Mouse (Mus musculus): Measurements from ENCODE around the gene Itih4.

The Itih4 gene

DNA sequence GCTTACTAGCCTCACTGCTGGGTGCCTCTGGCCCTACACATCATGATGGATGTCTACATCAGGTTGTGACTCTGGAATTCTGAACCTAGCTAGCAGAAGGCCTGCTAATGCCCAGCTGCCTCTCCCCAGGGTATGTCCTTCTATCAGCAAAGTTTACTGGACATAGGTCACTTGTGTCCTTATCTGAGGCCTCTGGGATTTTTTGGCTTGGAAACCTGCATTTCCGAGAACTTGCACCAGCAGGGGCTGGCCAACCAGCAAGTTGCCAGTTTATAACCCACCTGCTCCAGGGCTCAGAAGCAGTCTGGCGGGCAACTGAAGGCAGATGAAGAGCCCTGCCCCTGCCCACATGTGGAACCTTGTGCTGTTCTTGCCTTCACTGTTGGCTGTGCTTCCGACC, at the start of gene Itih4:
Gene Itih4 (plus strand): TSS at position 273 of the 400 bp plus-strand sequence.
- no peak for DNase-seq (ENCODE audit: extremely low spot score, low spot score)

DNA sequence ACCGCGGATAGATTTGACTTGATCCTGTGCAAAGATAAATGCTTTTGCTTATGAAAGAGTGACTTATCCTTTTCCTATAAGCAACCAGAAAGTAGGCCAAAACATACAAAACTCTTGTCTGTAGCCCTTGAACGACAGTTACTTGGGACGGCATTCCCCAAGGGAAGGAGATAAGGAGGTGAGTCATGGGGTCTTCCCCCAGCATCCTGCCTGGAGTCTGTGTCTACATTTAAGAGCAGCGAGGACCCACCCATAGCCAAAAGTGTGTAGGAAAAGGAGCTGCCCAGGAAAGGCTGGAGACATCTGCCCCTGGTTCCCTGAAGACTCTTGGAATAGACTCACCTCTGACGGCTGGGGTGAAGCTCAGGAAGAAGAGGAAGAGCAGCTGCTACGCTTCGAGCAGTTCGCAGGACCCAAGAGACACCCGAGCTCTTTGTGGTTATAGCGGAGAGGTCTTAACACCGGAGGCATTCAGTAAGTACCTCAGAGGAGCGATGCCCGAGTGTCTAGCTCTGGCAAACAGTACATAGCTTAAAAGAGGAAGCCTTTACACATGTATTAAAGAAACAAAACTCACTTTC, 48.8 kb upstream of the Itih4 start:
- DNase-seq (ENCODE audit: extremely low spot score, low spot score) = no peak

DNA sequence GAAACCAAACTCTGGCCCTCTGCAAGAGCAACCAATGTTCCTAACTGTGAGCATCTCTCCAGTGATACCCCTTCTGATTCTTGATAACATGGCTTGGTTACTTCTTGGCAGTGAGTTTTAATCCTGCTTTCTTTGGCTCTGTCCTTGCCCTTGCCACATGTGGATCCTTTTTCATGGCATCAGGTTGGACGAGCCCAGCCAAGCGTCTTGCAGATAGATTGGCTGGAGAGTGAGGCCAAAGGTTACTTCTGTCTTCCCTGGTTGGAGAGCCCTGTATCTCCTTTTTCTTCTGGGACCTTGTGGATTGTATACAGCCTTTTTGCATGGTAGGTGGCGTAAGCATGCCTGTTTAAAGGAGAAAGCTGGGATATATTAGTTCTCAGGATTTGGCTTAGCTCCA, 42.6 kb upstream of the Itih4 start:
- DNase-seq (ENCODE audit: extremely low spot score, low spot score) = no peak

DNA sequence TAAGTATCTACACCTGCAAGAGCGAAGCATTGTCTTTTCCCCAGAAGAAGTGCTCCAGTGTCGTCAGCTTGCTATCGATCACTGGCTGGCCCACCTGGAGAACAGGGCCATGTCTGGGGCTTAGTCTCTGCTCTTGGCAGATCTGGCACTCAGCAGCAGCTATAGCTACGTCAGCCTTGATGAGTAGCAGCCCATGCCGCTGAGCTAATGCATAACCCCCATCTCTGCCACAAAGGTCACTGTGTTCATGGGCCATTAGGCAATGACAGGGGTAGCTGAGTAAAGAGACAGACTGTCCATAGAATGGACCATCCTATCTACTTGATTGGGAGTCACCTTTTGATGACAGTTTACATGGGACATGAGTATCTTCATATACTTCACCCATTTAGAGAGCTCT, 35.8 kb upstream of the Itih4 start:
- DNase-seq (ENCODE audit: extremely low spot score, low spot score) = no peak

DNA sequence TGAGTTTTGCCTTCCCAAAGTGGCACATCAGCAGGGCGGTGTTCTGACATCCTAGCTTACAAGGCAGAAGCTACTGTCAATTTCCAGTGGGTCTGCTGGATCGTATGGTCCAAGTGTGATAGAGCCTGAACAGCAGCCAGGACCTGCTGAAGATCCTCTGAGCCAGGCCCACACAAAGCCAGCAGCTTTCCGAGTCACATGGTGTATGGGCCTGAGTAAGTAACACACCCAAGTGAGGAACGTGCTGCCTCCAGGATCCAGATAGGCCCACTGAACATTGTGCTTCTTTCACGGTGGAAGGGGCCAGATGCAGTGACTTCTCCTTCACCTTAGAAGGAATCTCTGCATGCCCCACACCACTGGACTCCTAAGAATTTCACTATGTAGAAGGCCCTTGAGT, 34.0 kb upstream of the Itih4 start:
- DNase-seq (ENCODE audit: extremely low spot score, low spot score) = no peak

DNA sequence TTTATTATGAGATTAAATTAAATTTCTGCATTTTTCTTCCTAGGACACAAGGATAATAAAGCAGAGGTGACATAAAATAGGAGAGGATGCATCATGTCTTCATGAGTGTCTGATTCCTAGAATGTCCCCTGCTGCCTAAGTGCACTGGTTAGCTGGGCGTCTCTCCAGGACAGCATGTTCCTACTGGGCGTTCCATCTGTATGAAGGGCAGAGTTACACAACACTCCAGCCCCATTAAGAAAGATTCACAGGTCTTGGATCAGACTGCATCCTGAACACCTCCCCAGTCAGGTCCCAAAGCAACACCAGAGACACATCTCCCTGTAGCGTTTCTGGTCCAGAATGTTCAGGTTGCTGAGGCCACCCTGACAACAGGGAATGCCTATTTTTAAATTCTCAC, 31.0 kb upstream of the Itih4 start:
- DNase-seq (ENCODE audit: extremely low spot score, low spot score) = no peak

DNA sequence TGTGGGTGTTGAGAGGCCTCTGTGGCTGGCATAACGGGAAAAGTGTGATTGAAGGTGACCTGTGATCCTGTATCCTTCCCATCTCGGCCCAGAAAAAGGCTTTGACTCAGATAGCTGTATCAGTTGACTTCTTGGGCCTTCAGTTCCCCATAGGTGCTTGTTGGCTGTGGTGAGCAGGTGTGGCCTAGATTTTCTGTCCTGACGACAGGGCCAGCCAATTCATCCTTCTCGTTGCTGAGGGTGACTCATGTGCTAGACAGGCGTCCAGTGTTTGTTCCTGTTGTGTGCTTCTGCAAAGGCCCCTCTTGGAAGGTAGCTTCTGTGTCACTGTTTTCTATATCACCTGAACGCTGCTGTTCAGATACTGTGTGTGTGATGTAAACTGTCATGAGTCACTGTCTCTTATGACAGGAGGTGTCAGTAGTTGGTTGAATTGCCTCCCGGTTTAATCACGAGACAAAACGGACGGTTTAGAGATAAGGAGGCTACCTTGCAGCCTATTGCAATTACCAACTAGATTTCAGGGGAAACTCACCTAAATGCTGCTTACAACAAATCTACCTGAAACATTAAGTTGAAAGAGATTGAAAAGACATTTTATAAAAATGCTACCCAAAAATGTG, 29.3 kb upstream of the Itih4 start:
- DNase-seq (ENCODE audit: extremely low spot score, low spot score) = no peak

DNA sequence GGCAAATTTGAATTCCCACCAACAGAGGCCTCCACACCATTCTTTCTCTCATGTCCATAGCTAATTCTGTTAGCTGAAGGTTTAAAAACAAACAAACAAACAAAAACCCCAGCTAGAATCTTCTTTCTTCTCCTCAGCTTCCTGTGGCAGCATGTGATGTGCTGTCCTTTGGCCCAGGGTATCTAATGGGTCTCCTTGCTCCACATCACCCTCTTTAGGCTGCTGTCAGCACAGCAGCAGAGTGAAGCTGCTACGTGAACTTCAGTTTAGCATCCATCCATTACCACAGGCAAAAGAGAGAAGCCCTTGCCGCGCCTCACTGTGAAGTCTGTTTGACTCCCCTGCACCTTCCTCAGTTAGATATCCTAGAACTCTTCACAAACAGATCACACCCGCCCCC, 28.3 kb upstream of the Itih4 start:
- no peak for DNase-seq (ENCODE audit: extremely low spot score, low spot score)

DNA sequence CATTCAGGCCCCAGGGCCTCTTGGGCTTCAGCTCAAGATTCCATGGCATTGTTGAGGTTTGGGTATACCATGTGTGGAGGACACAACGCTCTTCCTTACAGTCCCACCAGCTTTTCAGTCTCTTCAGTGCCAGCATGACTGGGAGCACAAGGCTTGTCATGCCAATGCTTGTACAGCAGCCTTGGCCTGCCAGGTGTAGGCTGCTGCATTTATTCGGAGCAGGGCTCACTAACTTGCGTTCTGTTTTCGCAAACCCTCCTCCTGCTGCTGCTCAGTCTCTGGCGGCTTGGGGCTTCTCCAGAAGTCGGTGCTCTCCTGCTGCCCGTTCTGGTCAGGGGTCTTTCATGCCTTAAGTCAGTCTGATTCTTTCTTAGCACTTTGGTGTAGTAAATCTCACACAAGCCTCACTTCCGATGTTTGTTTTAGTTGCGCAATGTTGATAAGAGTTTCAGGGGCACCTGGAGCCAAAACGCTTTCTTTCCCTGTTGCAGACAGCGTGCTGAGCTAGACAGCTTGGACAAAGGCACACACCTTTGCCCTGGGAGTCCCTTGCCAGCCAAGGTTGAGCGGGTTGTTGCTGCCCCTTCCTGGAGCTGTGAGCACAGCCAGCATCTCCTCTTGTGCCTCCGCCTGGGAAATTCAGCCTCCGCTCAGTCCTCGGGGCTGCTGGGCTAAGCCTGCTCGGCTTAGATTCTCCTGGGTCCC, 24.7 kb upstream of the Itih4 start:
- no peak for DNase-seq (ENCODE audit: extremely low spot score, low spot score)

DNA sequence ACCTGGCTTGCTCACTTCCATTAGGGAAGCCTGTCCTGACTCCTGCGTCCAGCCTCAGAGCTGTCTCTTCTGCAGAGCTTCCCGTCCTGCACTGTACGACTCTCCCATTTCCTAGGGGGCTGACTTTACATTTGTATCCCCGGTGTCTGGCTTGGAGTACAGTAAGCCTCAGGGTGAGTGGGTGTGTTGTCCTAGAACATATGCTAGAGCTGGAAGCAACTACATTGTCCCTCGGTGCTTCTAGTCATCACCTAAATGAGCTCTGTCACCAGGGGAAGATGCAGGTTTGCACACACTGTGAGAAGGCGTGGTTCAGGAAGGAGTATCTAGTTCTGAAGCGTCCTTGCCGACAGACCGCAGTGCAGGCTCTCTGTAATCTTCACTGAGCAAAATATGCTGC, 23.9 kb upstream of the Itih4 start:
- DNase-seq (ENCODE audit: extremely low spot score, low spot score) = no peak

DNA sequence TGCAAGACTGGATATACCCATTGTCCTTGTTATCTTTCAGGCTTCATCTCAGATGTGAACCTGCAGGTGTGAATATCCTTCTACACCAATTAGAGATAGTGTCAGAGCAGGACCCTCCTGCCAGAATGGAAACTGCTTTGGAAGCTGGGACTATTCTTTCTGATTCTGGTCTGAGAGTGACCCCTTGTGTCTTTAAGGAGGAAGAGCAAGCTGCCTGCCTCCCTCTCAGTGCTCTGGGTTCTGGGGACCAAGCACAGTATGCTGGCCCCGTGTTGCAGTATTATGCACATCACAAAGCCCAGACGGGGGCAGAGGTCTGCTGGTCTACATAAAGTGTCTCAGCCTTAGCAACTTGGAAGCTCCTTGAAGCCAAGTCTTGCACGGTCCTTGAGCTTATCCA, 21.0 kb upstream of the Itih4 start:
- no peak for DNase-seq (ENCODE audit: extremely low spot score, low spot score)

DNA sequence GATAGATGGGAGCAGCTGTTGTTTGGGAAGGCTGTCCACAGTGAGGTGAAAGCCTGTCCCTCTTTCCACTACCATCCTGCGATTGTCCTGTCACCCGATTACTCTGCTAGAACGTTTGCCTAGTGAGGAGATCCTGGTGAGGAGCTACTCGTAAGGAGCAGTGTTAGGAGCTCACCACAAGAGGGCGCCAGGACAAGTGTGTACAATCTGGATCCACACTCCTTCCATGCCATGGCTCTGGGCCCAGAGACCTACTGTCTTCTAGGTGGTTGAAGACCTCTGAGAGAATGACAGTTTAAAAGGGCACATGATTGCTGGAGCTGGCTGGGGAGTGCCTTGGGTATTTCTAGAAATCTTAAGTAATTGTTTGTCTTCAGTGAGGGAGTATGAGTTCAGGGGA, 19.2 kb upstream of the Itih4 start:
- DNase-seq (ENCODE audit: extremely low spot score, low spot score) = peak; percentile 62

DNA sequence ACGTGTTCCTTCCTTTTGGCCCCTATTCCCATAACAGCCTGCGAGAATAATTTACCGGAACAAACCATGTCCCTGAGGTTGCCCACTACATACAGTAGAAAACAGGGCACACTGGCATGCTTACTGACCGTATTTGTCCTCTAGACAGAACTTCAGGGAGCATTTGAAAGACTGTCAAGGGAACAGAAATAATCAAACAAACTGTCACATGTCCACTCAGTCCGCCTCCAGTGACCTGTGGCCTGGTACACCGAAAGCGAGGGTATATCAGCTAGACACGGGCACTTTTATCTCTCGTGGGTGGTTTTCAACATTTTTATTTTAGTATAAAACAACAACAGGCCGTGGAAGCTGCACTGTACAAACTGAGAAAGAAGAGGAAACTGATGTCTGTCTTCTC, 17.4 kb upstream of the Itih4 start:
- no peak for DNase-seq (ENCODE audit: extremely low spot score, low spot score)

DNA sequence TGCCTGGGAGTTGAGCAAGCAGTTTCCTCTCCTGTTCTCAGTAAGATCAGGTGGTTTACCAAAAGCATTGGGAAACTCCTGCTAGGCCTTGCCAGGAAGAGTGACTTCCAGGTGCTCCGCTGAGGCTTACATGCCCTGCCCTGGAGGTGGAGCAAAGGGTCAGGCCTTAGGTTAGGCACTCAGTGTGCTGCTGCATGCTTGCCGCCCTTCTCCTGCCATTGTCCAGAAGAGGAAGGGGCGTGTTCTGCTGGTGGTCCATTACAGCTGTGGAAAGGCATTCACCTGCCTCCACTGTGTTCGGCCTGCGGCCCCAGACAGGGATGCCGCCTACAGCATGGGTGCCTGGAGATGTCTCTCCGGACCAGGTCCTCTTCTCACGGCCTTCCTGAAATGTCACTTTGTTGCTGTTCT, 16.9 kb upstream of the Itih4 start:
- DNase-seq (ENCODE audit: extremely low spot score, low spot score) = no peak

DNA sequence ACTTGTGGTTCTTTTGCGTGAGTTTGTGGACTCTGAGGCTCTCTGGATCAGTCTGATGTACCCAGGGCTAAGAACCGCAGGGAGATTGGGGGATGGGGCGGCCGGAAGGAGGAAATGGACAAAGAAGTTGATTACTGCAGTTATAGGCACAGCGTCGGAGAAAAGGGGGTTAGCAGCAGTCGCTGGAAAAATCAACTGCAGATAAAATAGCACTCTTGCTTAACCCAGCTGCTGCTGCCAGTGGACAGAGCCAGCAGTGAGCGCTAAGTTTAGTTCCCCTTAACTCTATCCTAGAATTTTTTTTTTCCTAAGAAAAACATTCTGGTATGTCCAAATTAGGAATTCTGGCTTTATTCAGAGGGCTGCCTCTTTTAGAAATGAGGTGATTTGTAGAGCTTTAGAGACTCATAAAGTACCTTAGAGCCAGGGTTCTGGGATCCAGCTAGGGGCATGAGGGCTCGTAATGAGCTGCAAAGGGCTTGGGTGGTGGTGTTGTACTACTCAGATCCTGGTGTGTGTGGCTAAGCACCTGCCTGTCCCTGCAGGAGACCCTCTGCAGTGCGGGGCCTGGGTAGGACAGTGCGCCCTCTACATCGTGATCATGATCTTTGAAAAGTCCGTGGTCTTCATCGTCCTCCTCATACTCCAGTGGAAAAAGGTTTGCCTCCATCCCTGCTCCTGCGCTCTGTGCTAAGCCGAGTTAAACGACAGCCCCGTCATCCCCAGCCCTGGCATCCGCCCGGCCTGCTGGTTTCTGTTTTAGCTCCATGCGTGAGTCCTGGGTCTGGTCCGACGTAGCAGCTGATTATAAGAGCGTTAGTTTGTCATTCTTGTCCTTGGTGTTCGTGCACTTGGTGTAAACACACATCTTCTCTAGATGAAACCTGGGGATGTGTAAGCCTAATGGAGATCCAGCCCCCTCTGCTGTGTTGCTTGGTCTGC, 15.8 kb upstream of the Itih4 start:
- DNase-seq (ENCODE audit: extremely low spot score, low spot score) = no peak

DNA sequence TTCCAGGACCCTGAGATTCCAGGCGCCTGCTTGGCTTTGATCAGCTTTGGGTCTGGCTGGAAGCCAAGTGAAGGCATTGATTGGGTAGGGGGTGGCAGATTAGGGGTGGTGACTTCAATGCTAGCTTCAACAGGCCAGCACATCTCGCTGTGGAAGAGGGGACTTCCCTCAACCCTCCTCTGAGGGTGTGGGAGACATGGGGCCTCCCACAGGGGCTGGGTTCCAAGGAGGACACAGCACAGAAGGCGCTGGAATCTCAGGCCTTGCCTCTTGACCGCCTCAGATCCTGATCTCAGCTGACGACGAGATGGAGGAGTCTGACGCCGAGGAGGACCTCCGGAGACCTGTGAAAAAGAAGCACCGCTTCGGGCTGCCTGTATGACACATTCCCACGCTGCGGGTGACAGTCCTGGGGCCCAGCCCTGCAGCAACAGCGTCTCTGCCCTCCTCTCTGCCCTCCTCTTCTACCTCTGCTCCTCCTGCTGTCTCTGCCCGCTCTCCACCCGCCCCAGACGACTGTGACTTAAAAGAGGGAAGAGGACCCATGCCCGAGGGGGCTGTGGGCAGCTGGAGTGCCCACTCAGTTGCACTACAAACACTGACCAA, 12.1 kb upstream of the Itih4 start:
- DNase-seq (ENCODE audit: extremely low spot score, low spot score) = no peak

DNA sequence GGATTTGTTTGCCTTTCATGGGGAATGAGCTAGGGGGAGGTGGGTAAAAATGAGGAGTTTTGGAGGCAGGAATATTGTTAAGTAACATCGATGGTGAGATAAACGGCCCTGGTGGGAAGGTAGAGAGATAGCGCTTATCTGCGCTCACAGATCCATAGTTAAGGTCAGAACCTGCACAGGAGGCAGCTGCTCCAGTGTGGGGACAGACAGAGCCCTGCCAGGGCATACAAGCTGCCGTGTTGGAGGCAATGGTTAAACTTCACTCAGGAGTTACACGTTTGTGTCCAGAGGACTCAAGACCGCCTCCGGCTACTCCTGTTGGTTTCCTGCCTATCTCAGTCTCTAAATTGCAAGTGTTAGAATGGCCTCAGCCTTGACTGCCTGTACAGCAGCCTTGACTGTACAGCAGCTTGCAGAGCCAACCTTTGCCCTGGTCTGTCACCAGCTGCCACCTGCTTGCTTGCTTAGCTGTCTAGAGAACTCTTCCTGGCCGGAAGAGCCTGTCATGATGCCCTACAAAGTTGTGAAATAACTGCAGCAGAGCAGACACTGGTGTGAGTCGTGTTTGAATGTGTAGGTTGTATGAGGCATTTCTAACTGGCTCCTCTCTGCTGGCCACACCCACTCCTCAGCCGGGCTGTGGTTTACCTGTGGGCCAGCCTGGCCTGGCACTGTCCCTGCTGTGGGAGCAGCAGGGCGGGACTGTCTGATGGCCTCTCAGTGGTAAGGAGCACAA, 11.0 kb upstream of the Itih4 start:
- DNase-seq (ENCODE audit: extremely low spot score, low spot score) = no peak

DNA sequence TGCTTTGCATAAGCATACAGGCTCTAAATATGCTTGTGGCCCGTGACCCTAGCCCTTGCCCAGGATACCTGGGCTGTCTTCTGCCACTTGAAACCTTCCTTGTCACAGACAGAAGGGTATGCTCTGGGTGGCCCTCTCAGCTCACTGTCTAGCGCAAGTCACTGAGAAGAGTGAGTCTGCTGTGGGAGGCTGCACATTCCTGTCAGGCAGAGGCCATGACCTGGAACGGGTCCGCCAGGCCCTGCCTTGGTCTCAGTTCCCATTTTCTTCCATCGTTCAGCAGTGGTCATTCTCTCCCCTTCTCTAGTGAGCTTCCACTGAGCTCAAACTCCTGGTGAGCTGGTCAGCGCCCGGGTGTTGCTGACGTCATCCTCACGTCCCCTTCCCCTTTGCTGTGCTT, 10.3 kb upstream of the Itih4 start:
- DNase-seq (ENCODE audit: extremely low spot score, low spot score) = no peak

DNA sequence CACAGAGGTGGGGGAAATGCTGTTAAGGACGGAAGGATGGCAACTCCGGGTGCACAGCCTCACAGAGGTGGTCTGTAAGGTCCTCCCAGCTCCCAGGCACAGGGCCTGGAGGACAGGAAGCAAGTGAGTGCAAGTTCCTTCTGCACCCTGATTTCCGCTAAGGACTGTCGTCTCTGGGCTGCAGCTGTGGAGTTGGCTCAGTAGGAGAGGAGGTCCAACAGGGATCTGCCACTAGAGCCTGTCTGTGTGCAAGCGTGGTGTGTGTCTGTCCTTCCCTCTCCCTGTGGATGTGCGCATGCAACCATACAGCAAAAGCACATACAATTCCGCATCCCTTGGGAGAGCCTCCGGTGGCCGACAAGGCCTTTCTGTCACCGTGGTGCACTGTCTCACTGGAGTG, 9.8 kb upstream of the Itih4 start:
- no peak for DNase-seq (ENCODE audit: extremely low spot score, low spot score)

DNA sequence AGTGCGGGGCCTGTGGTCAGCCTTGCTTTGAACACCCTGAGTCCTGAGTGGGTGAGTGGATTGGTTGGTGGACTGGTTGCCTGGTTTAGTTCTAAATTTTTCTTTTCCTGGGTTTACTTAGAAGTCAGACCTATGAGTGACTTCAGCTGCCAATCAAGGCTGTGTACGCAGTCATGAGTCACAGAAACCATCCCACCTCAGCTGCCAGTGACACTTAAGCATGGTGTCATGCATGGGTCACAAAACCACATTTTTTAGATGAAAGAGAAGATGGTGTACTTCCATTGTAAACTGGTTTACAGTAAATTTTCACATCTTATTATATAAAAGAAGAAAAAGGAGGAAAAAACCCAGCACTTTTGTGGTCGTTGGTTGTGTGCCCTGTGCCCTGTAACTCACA, 8.4 kb upstream of the Itih4 start:
- DNase-seq (ENCODE audit: extremely low spot score, low spot score) = no peak
